Mouse (Mus musculus): ENCODE results near the gene Myo3b.

DNA sequence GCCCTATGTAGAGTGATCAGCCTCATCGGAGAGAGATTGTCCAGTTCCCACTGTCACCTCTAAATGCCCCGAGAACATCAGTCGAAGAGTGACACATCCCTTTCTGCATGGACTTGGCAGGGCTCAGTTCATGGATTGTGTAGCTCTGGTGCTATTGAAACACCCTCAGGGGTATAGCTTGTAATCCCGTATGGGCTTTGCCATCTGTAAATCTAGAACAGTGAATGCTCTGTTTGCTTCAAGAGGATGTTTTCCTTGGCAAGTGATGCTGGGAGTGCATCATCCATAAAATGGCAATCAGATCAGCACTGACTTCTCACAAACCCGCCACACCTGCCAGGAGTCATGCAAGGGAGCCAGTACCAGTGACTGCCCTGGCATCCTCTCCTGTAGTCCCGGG, 380.4 kb downstream of the Myo3b start:
- TF ChIP-seq TAL1 (IDR thresholded peaks at IDR 0.05; ENCODE audit: low read length) (no peak), GATA1 (IDR thresholded peaks at IDR 0.05; ENCODE audit: low read length) (no peak)

All from erythroblast, embryonic 14.5 days (primary cell).